Comparison of ENCODE assay signal across 8 mouse cellular contexts in genomic region chr7:68823189-68823588, GRCm38 (mm10).
A peak's percentile ranks its signal among the peaks of the same experiment; 100 is the strongest.
DNase-seq lines count a peak whose midpoint lies in the region; ATAC-seq lines count a peak whose summit lies in the region.

No protein-coding gene starts in this region.

- no peaks in the 10 kb centered on the region for H3K36me3 ChIP-seq in heart, embryonic 10.5 days
- no peaks in the 10 kb centered on the region for H3K36me3 ChIP-seq in embryonic facial prominence, embryonic 10.5 days (replicated peaks)

- no peak overlapping the region for H3K27ac ChIP-seq in heart, embryonic 10.5 days
- H3K27ac ChIP-seq in embryonic facial prominence, embryonic 10.5 days (replicated peaks): no peak overlapping the region

- 0 out of 2 replicates have a peak, but pooled peaks cover 3% of the 10 kb centered on the region for H3K27me3 ChIP-seq in heart, embryonic 10.5 days (ENCODE audit: insufficient read depth, poor library complexity, severe bottlenecking)
- H3K27me3 ChIP-seq in embryonic facial prominence, embryonic 10.5 days (replicated peaks; ENCODE audit: low read depth, poor library complexity, severe bottlenecking): no peaks in the 10 kb centered on the region

- no peak overlapping the region for H3K4me3 ChIP-seq in heart, embryonic 10.5 days
- no peak overlapping the region for H3K4me3 ChIP-seq in embryonic facial prominence, embryonic 10.5 days

- H3K4me1 ChIP-seq in heart, embryonic 10.5 days: no peaks in the 10 kb centered on the region
- peaks cover 6% of the 10 kb centered on the region for H3K4me1 ChIP-seq in embryonic facial prominence, embryonic 10.5 days

- WGBS in heart, embryonic 10.5 days: 5% methylated on average over 7 of the region's 7 CpGs
- 5% methylated on average over 7 of the region's 7 CpGs for whole genome bisulfite sequencing in embryonic facial prominence, embryonic 10.5 days
- 3% methylated on average over 7 of the region's 7 CpGs for WGBS in large intestine, adult 2 months

- no peaks in the 10 kb centered on the region for H3K9me3 ChIP-seq in heart, embryonic 10.5 days
- no peaks in the 10 kb centered on the region for H3K9me3 ChIP-seq in embryonic facial prominence, embryonic 10.5 days

- peak; percentile 67 to 91; a peak in 3 of 4 replicates for ATAC-seq in hematopoietic stem cell, adult 5-6 weeks (replicated peaks in 1 of 2; ENCODE audit: insufficient read depth in 1 of 2, low FRiP score in 2 of 2, low TSS enrichment in 1 of 2, low read depth in 1 of 2, poor library complexity in 2 of 2, severe bottlenecking in 2 of 2)
- peak; percentile 86 for ATAC-seq in megakaryocyte progenitor cell, adult 5-6 weeks (replicated peaks; ENCODE audit: poor library complexity)

- DNase-seq in heart, adult 11 months: peak; percentile 88
- DNase-seq in heart, embryonic 10.5 days (ENCODE audit: low spot score): no peak
- DNase-seq in adrenal gland, postnatal 4 days (ENCODE audit: low spot score in 2 of 2): peak; percentile 10 to 16
- peak; percentile 78 for DNase-seq in embryonic facial prominence, embryonic 10.5 days (ENCODE audit: low spot score)
- peak; percentile 40 for DNase-seq in large intestine, adult 2 months (ENCODE audit: low read depth, low spot score)
- peak; percentile 55 to 71 for DNase-seq in right cerebral cortex, postnatal 10 days (ENCODE audit: low spot score in 2 of 2)
